Mouse (Mus musculus): ENCODE data around the gene Col28a1. TPM values are rescaled to one million over a fixed set of nuclear protein-coding genes. Genes with fewer than 3 reads are reported as not detected.

Col28a1 gene
- polyA plus RNA-seq, 1 experiment = not detected

- TF ChIP-seq CTCF (IDR thresholded peaks at IDR 0.05; ENCODE audit: low read depth, low read length) (no peak), POLR2A (IDR thresholded peaks at IDR 0.05; ENCODE audit: borderline replicate concordance, low read depth, low read length) (no peak)
- Histone ChIP-seq H3K4me3 (ENCODE audit: insufficient read depth, low read length) (no peak overlapping the region), H3K4me1 (ENCODE audit: control insufficient read depth, insufficient read depth, low read length) (no peaks in the 10 kb centered on the region), H3K27ac (ENCODE audit: insufficient read depth, low read depth, low read length) (no peak overlapping the region)
These were observed 17.1 kb downstream of the Col28a1 start for GRCm38 (mm10) chr6:8175346-8175745.

DNA sequence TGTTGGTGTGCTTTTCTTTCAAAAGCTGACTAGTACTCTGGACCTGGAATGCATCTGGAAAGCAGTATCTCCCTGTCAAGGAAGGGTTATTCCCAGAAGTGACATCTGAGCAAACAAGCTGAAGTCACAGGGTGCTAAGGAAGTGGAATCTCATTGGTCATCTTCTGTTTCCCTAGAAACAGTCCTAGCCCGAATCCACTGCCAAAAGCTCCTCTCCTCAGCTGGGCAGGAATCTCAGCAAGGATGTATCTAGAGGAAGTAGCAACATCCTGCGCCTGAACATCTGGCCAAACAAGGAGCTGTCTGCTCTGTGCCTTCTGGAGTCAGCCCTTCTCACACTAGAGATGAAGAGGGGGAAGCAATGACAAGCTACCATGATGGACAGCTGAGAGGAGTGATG is 18.4 kb downstream of the Col28a1 start:
- no peak overlapping the region for H3K4me3 ChIP-seq (ENCODE audit: insufficient read depth, low read length)
- no peaks in the 10 kb centered on the region for H3K4me1 ChIP-seq (ENCODE audit: control insufficient read depth, insufficient read depth, low read length)
- TF ChIP-seq POLR2A (IDR thresholded peaks at IDR 0.05; ENCODE audit: borderline replicate concordance, low read depth, low read length) (no peak), CTCF (IDR thresholded peaks at IDR 0.05; ENCODE audit: low read depth, low read length) (no peak)
- H3K27ac ChIP-seq (ENCODE audit: insufficient read depth, low read depth, low read length) = no peak overlapping the region

DNA sequence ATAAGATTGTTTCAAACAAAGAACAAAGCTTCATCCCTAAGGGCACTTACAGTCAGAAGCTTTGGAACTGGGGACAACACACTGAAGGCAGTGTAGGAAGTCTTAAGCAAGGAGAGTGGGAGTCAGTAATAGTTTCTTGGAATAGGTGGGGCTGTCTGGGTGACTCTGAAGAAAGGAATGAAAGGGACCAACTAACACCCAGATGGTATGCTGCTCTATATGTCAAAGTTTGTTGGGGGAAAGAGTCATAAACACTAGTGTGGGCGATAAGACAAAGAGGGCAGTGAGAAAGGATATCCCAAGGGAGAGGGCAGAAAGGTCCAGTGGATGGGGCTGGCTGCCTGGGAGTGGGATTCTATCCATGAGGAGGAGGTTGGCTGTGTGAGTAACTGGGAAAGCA is 20.3 kb downstream of the Col28a1 start:
- no peaks in the 10 kb centered on the region for H3K4me1 ChIP-seq (ENCODE audit: control insufficient read depth, insufficient read depth, low read length)
- TF ChIP-seq POLR2A (IDR thresholded peaks at IDR 0.05; ENCODE audit: borderline replicate concordance, low read depth, low read length) (no peak), CTCF (IDR thresholded peaks at IDR 0.05; ENCODE audit: low read depth, low read length) (no peak)
- no peak overlapping the region for H3K4me3 ChIP-seq (ENCODE audit: insufficient read depth, low read length)
- H3K27ac ChIP-seq (ENCODE audit: insufficient read depth, low read depth, low read length) = no peak overlapping the region

DNA sequence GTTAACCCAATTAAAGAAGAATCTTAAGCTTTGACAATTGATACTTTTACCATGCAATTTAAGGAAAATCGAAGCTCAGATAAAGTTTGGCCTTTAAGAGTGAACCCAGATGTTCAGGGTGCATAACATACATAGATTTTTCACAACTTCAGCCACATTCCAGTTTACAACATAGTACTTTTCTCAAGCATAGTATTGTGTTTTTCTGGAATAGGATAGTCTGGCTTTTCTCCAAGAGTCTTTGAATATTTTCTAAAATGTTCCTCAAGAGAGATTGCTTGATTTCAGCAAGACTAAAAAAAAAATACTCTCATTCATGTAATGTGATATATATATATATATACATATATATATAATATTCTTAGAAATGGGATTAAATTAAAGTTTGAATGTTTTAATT is 27.7 kb downstream of the Col28a1 start:
- no peak for TF ChIP-seq CTCF (IDR thresholded peaks at IDR 0.05; ENCODE audit: low read depth, low read length)
- TF ChIP-seq POLR2A (IDR thresholded peaks at IDR 0.05; ENCODE audit: borderline replicate concordance, low read depth, low read length) = no peak
- Histone ChIP-seq H3K27ac (ENCODE audit: insufficient read depth, low read depth, low read length) (no peak overlapping the region), H3K4me1 (ENCODE audit: control insufficient read depth, insufficient read depth, low read length) (no peaks in the 10 kb centered on the region), H3K4me3 (ENCODE audit: insufficient read depth, low read length) (no peak overlapping the region)

- no peak overlapping the region for H3K27ac ChIP-seq (ENCODE audit: insufficient read depth, low read depth, low read length)
- no peak overlapping the region for H3K4me3 ChIP-seq (ENCODE audit: insufficient read depth, low read length)
- H3K4me1 ChIP-seq (ENCODE audit: control insufficient read depth, insufficient read depth, low read length) = no peaks in the 10 kb centered on the region
- TF ChIP-seq CTCF (IDR thresholded peaks at IDR 0.05; ENCODE audit: low read depth, low read length) = no peak
- no peak for TF ChIP-seq POLR2A (IDR thresholded peaks at IDR 0.05; ENCODE audit: borderline replicate concordance, low read depth, low read length)
These were observed 32.4 kb downstream of the Col28a1 start for GRCm38 (mm10) chr6:8160001-8160400.

DNA sequence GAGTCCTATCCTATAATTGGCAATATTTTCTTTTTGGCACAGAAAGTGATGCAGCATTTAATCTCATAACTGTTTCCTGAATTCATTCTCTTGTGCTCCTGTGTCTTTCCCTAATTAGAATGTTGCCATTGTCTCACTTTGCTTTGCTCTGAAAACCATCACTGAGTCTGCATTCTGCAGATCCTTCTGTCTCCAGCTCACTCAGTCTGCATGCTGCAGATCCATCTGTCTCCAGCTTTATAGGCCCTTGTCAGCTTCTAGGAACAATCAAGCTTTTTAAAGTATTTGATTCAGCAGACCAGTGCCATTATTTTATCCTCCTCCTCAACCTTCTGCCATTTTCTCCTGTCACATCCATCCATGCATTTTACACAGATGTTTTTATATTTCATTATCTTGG is 35.3 kb downstream of the Col28a1 start:
- Histone ChIP-seq H3K27ac (ENCODE audit: insufficient read depth, low read depth, low read length) (no peak overlapping the region), H3K4me3 (ENCODE audit: insufficient read depth, low read length) (no peak overlapping the region), H3K4me1 (ENCODE audit: control insufficient read depth, insufficient read depth, low read length) (no peaks in the 10 kb centered on the region)
- TF ChIP-seq CTCF (IDR thresholded peaks at IDR 0.05; ENCODE audit: low read depth, low read length) (no peak), POLR2A (IDR thresholded peaks at IDR 0.05; ENCODE audit: borderline replicate concordance, low read depth, low read length) (no peak)

DNA sequence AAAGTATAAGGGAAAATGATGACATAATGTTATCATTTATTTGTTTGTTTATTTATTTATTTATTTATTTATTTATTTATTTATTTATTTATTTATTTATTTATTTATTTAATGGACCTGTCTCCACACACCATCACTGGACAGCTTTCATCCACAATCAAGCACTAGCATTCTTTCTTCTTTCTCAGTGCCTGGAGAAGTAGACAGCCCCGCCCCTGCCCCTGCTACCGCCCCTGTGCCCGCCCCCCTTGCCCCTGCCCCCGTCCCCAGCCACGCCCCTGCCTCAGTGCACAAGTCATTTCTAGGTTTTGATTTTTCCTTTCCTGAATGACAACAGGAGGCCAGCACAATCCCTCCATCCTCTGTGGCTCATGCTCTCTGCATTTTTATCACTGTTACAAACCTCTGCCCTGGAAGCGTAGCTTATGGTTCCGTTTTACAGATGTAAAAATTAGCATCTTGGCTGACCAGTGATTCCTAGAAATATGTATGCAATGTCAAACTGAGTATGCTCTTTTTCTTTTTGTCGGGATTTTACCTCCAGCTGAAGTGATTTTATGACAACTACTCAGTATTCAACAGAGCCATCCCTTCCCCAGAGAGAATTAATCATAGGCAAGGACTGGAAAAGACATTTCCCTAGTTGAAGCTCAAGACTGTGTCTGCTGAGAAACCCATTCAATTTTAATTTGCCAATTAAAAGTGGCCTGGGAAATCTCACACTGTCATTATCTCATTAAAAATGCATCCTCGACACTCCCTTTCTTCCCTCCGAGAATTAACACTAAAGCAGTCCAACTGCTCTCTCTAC is 39.7 kb downstream of the Col28a1 start:
- no peak overlapping the region for H3K27ac ChIP-seq (ENCODE audit: insufficient read depth, low read depth, low read length)
- no peak overlapping the region for H3K4me3 ChIP-seq (ENCODE audit: insufficient read depth, low read length)
- TF ChIP-seq CTCF (IDR thresholded peaks at IDR 0.05; ENCODE audit: low read depth, low read length) (no peak), POLR2A (IDR thresholded peaks at IDR 0.05; ENCODE audit: borderline replicate concordance, low read depth, low read length) (no peak)
- no peaks in the 10 kb centered on the region for H3K4me1 ChIP-seq (ENCODE audit: control insufficient read depth, insufficient read depth, low read length)

DNA sequence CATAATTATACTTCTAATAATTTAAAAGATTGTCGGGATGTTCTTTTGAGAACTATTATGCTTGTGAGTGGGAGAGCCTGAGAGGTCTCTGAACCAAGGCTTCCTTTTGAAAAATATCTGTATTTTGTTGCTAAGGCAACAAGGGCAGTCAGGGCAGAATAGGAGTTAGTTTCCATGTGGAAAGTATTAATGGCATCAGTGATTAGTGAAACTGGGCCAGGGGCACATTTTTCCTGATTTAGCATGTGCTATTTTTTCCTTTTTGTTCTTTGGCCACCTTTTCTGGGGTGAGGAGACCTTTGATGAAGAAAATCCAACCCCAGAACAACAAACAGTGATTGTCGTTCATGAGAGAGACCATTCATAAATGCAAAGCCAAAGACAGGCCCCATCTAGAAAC is 43.5 kb downstream of the Col28a1 start:
- Histone ChIP-seq H3K27ac (ENCODE audit: insufficient read depth, low read depth, low read length) (no peak overlapping the region), H3K4me3 (ENCODE audit: insufficient read depth, low read length) (no peak overlapping the region), H3K4me1 (ENCODE audit: control insufficient read depth, insufficient read depth, low read length) (no peaks in the 10 kb centered on the region)
- TF ChIP-seq CTCF (IDR thresholded peaks at IDR 0.05; ENCODE audit: low read depth, low read length) = no peak
- TF ChIP-seq POLR2A (IDR thresholded peaks at IDR 0.05; ENCODE audit: borderline replicate concordance, low read depth, low read length) = no peak

GRCm38 (mm10) chr6:8141881-8142280 is 50.5 kb downstream of the Col28a1 start:
- no peak overlapping the region for H3K27ac ChIP-seq (ENCODE audit: insufficient read depth, low read depth, low read length)
- no peak for TF ChIP-seq CTCF (IDR thresholded peaks at IDR 0.05; ENCODE audit: low read depth, low read length)
- TF ChIP-seq POLR2A (IDR thresholded peaks at IDR 0.05; ENCODE audit: borderline replicate concordance, low read depth, low read length) = no peak
- H3K4me3 ChIP-seq (ENCODE audit: insufficient read depth, low read length) = no peak overlapping the region
- no peaks in the 10 kb centered on the region for H3K4me1 ChIP-seq (ENCODE audit: control insufficient read depth, insufficient read depth, low read length)

DNA sequence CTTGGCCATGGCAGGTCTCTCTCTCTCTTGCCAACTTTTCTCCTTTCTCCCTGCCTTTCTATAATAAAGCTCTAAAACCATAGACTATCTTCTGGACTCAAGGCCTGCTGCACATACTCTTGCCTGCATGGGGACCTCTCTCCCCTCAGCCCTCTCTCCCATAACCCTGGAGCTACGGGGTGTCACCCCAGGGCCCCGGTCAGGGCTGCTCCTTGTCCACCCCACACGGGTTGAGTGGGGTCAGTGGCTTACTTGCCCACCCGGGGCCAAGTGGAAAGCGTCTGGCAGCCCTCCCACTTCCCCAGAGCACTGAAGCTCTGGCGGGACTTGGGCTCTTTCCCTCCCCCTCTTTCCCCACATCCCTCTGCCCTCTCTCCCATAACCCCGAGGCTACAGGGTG is 62.3 kb downstream of the Col28a1 start:
- Histone ChIP-seq H3K4me1 (ENCODE audit: control insufficient read depth, insufficient read depth, low read length) (no peaks in the 10 kb centered on the region), H3K27ac (ENCODE audit: insufficient read depth, low read depth, low read length) (no peak overlapping the region), H3K4me3 (ENCODE audit: insufficient read depth, low read length) (no peak overlapping the region)
- TF ChIP-seq POLR2A (IDR thresholded peaks at IDR 0.05; ENCODE audit: borderline replicate concordance, low read depth, low read length) = no peak

All from bone marrow macrophage, adult 2 months (primary cell).